Mouse (Mus musculus) stomach, postnatal 0 days (tissue): ENCODE measurements at regions not wholly inside any gene's neighbourhood (a gene's known extent, or its start where the extent isn't known, plus 50 kb on each side); places are given as distances from the start of the nearest gene placed in this dataset.

Experiments
- CTCF ChIP-seq: IDR thresholded peaks from 2 replicates; pipeline ENCODE4 v1.5.1; 2016; ENCODE audit warnings: antibody characterized with exemption, low read depth, mild to moderate bottlenecking, moderate library complexity
- EP300 ChIP-seq: optimal IDR thresholded peaks from 2 replicates; pipeline ENCODE3; 2016; ENCODE audit warnings: antibody characterized with exemption

DNA sequence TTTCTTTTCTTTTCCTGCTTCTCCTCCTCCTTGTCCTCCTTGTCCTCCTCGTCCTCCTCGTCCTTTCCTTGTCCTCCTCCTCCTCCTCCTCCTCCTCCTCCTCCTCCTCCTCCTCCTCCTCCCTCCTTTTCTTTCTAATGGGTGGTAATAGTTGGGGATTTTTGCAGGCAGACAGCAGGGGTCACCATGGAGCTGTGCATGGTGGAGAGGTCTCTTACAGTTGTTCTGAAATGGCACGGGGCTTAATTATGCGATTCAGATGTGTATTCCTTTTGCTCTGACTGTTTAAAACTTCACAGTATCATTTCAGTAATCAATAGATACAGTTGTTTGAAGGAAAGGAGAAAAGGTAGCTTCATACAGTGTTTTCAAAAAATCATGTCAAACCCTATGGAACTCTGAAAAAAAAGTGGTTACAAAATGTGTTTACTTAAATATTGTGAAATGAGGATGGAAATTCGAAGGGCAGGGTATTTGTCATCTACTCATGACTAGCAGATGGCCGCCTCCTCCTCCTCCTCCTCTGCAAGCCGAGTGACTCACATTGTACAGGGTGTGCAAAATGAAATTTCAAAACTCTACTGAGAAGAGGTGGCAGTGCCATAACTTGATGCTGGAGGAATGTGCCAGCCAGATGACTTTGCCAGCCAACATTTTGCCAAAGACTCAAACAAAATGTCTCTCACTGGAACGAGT lies 421.0 kb upstream of the 4930578C19Rik start:
- TF ChIP-seq CTCF, result peak; percentile 63
- TF ChIP-seq EP300, result no peak
